Mouse (Mus musculus) neural tube, embryonic 14.5 days (tissue): ENCODE results near the gene Ovol3. TPM values are rescaled to one million over a fixed set of nuclear protein-coding genes. Genes with fewer than 3 reads are reported as not detected.
"Not testable (repeated sequence)": the region's sequence is repeated elsewhere in the genome, so short reads cannot be mapped to it uniquely, and the experiment has no call there.

ENCODE experiments used
- ATAC-seq: fragments of 200-750 bp; cut with Nextera tagmentation; 2 replicates; pipeline ENCODE4 v1.8.0; 2017; ENCODE audit warnings: low read depth, mild to moderate bottlenecking, moderate TSS enrichment, moderate library complexity
- H3K27ac ChIP-seq: fragments of 300-500 bp; sonication (generic); 2 replicates; pipeline ENCODE4 v1.5.1; 2014; ENCODE audit warnings: low read depth, mild to moderate bottlenecking, control low read depth, low read length, moderate library complexity, mixed read lengths
- H3K27me3 ChIP-seq: fragments of 300-500 bp; sonication (generic); 2 replicates; pipeline ENCODE4 v1.6.1; 2014; ENCODE audit warnings: low read length; ENCODE audit not compliant: control insufficient read depth, insufficient read depth
- H3K36me3 ChIP-seq: fragments of 300-500 bp; sonication (generic); 2 replicates; pipeline ENCODE4 v1.6.1; 2014; ENCODE audit warnings: low read length, mixed read lengths; ENCODE audit not compliant: control insufficient read depth, insufficient read depth
- H3K4me1 ChIP-seq: fragments of 300-500 bp; sonication (generic); 2 replicates; pipeline ENCODE4 v1.6.1; 2014; ENCODE audit warnings: low read length; ENCODE audit not compliant: control insufficient read depth, insufficient read depth
- H3K4me2 ChIP-seq: fragments of 300-500 bp; sonication (generic); 2 replicates; pipeline ENCODE4 v1.6.1; 2014; ENCODE audit warnings: mild to moderate bottlenecking, low read depth, low read length, control low read depth
- H3K4me3 ChIP-seq: fragments of 300-500 bp; sonication (generic); 2 replicates; pipeline ENCODE4 v1.5.1; 2014; ENCODE audit warnings: low read depth, low read length, control low read depth, mixed read lengths
- H3K9ac ChIP-seq: fragments of 300-500 bp; sonication (generic); replicated peaks from 2 replicates; pipeline ENCODE4 v1.6.1; 2014; ENCODE audit warnings: low read depth, mild to moderate bottlenecking, control low read depth, low read length, mixed read lengths
- H3K9me3 ChIP-seq: fragments of 300-500 bp; sonication (generic); 2 replicates; pipeline ENCODE4 v1.6.1; 2016; ENCODE audit warnings: low read length; ENCODE audit not compliant: control insufficient read depth
- WGBS: fragments of 180-500 bp; shearing (Covaris S2); extraction: QIAGEN DNeasy Blood & Tissue Kit; methylation state at CpG from one replicate; pipeline ENCODE4 v1.1.7; 2014; 5-methylcytosine and 5-hydroxymethylcytosine counted together
- polyA plus RNA-seq: library from polyadenylated mRNA; unstranded; fragments of >200 nt; fragmentation: Nextera tagmentation; extraction: Ambion mirVana; gene quantifications from 2 replicates; pipeline ENCODE4 v1.2.1, GENCODE M21; 2014

Ovol3 gene
- polyA plus RNA-seq, 1 experiment from 2014 or later: not detected

- not testable (repeated sequence) for H3K9me3 ChIP-seq, H3K27ac ChIP-seq, H3K4me2 ChIP-seq, H3K36me3 ChIP-seq, ATAC-seq, H3K27me3 ChIP-seq, H3K4me3 ChIP-seq, H3K4me1 ChIP-seq, H3K9ac ChIP-seq
- WGBS: 90% methylated on average over 5 of the region's 5 CpGs
These were observed 34.9 kb downstream of the Ovol3 start for GRCm38 (mm10) chr7:30200661-30201060.

- no peak overlapping the region for H3K27ac ChIP-seq
- no peak for ATAC-seq
- WGBS: 83% methylated on average over 5 of the region's 5 CpGs
- H3K36me3 ChIP-seq: no peaks in the 10 kb centered on the region
- H3K27me3 ChIP-seq: no peaks in the 10 kb centered on the region
- H3K4me3 ChIP-seq: no peak overlapping the region
- H3K4me1 ChIP-seq: 0 out of 2 replicates have a peak, but pooled peaks cover 2% of the 10 kb centered on the region
- H3K9me3 ChIP-seq: no peaks in the 10 kb centered on the region
- no peak overlapping the region for H3K4me2 ChIP-seq
- no peak overlapping the region for H3K9ac ChIP-seq
These were observed 35.3 kb downstream of the Ovol3 start for GRCm38 (mm10) chr7:30200200-30200599.

GRCm38 (mm10) chr7:30199498-30200139 is 35.9 kb downstream of the Ovol3 start:
- no peaks in the 10 kb centered on the region for H3K9me3 ChIP-seq
- ATAC-seq: no peak
- 0 out of 2 replicates have a peak, but pooled peaks cover 4% of the 10 kb centered on the region for H3K4me1 ChIP-seq
- 80% methylated on average over 18 of the region's 18 CpGs for WGBS
- no peak overlapping the region for H3K4me2 ChIP-seq
- H3K36me3 ChIP-seq: no peaks in the 10 kb centered on the region
- no peaks in the 10 kb centered on the region for H3K27me3 ChIP-seq
- no peak overlapping the region for H3K27ac ChIP-seq
- H3K9ac ChIP-seq: no peak overlapping the region
- no peak overlapping the region for H3K4me3 ChIP-seq

GRCm38 (mm10) chr7:30198481-30198971 is 37.0 kb downstream of the Ovol3 start, which contains the start of gene Capns1:
Gene Capns1 (minus strand): TSS chr7:30198811.
- ATAC-seq: no peak
- Histone ChIP-seq H3K4me1 (peaks cover 5% of the 10 kb centered on the region), H3K36me3 (no peaks in the 10 kb centered on the region), H3K9me3 (no peaks in the 10 kb centered on the region), H3K4me2 (0 out of 2 replicates have a peak within 1 kb of the TSS, but pooled peaks have one; percentile 19), H3K27ac (no peak within 1 kb of the TSS), H3K9ac (no peak within 1 kb of the TSS), H3K27me3 (no peaks in the 10 kb centered on the region), H3K4me3 (peak within 1 kb of the TSS; percentile 6; the same call in 1 of the 2 replicates)
- 9% methylated on average over 8 of the region's 8 CpGs for WGBS

- Histone ChIP-seq H3K9me3 (no peaks in the 10 kb centered on the region), H3K36me3 (no peaks in the 10 kb centered on the region), H3K4me1 (peaks cover 14% of the 10 kb centered on the region), H3K9ac (no peak overlapping the region), H3K27ac (no peak overlapping the region), H3K4me3 (no peak overlapping the region), H3K4me2 (no peak overlapping the region), H3K27me3 (no peaks in the 10 kb centered on the region)
- no peak for ATAC-seq
- 69% methylated on average over 5 of the region's 5 CpGs for WGBS
These were observed 37.9 kb downstream of the Ovol3 start for GRCm38 (mm10) chr7:30197592-30198129.

GRCm38 (mm10) chr7:30196171-30196570 is 39.4 kb downstream of the Ovol3 start:
- Histone ChIP-seq H3K36me3 (peaks cover 8% of the 10 kb centered on the region; the same call in 1 of the 2 replicates), H3K9me3 (no peaks in the 10 kb centered on the region), H3K4me3 (no peak overlapping the region), H3K27ac (no peak overlapping the region), H3K4me2 (no peak overlapping the region), H3K9ac (no peak overlapping the region), H3K27me3 (no peaks in the 10 kb centered on the region), H3K4me1 (peaks cover 15% of the 10 kb centered on the region)
- ATAC-seq: no peak
- 85% methylated on average over 6 of the region's 6 CpGs for WGBS

GRCm38 (mm10) chr7:30195461-30195860 is 40.1 kb downstream of the Ovol3 start:
- no peak for ATAC-seq
- Histone ChIP-seq H3K4me3 (peak overlapping the region; percentile 80), H3K27ac (no peak overlapping the region; the same call in 1 of the 2 replicates), H3K9me3 (no peaks in the 10 kb centered on the region), H3K9ac (peak overlapping the region; percentile 28; the same call in 1 of the 2 replicates), H3K36me3 (peaks cover 15% of the 10 kb centered on the region; the same call in 1 of the 2 replicates), H3K4me2 (peak overlapping the region; percentile 87), H3K4me1 (peaks cover 15% of the 10 kb centered on the region), H3K27me3 (no peaks in the 10 kb centered on the region)
- WGBS: 65% methylated on average over 6 of the region's 6 CpGs

GRCm38 (mm10) chr7:30194884-30195283 is 40.6 kb downstream of the Ovol3 start:
- H3K27me3 ChIP-seq: no peaks in the 10 kb centered on the region
- H3K9ac ChIP-seq: peak overlapping the region; percentile 77
- peak overlapping the region; percentile 87 for H3K4me2 ChIP-seq
- peak overlapping the region; percentile 57 for H3K27ac ChIP-seq
- ATAC-seq: peak; percentile 87
- peaks cover 20% of the 10 kb centered on the region; the same call in 1 of the 2 replicates for H3K36me3 ChIP-seq
- peaks cover 15% of the 10 kb centered on the region for H3K4me1 ChIP-seq
- peak overlapping the region; percentile 80 for H3K4me3 ChIP-seq
- WGBS: under 1% methylated on average over 28 of the region's 28 CpGs
- no peaks in the 10 kb centered on the region for H3K9me3 ChIP-seq
